Mouse (Mus musculus) megakaryocyte, embryonic 14.5 days (primary cell): ENCODE data around the gene Enpp3.

ENCODE experiments used
- FLI1 ChIP-seq: IDR thresholded peaks from 2 replicates; pipeline ENCODE4 v1.6.1; 2012; ENCODE audit warnings: low read length, inconsistent platforms, mixed read lengths
- GATA1 ChIP-seq: IDR thresholded peaks from 3 replicates; pipeline ENCODE4 v1.6.1; 2012; ENCODE audit warnings: mixed read lengths, low read length, inconsistent platforms, borderline replicate concordance

DNA sequence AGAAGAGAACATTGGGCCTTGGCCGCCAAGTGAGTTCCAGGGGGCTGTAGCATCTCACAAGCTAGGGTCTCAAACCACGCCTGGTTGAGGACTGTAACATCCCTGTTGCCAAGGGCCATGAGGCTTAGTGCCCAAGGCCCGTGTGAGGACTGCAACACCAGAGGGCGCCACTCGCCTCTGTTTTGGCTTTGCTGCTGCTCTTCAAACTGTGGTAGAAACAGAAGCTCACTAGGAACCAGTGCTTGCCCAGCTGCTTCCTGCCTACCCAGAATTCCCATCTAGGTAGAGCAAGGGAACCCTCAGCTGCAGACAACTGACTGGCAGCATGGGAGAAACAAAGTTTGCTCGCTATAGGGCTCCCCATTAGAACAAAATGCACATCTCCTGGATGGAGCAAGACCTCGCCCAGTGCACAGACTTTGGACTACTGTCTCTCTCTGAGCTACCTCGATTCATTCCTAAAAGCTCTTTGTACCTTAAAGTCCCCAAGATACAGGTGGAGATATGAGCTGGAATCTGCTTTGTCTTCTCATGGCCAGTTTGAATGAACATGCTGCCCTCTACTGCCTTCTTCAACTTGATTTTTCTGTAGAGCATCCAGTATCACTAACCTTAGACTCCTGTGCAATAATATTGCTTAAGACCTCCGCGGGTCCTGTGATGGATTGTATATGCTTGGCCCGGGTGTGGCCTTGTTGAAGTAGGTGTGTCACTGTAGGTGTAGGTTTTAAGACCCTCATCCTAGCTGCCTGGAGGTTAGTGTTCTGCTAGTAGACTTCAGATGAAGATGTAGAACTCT is 52.7 kb downstream of the Enpp3 start:
- TF ChIP-seq FLI1 (no peak), GATA1 (no peak)
